ENCODE assay signal across 21 mouse cellular contexts in the genomic region with DNA sequence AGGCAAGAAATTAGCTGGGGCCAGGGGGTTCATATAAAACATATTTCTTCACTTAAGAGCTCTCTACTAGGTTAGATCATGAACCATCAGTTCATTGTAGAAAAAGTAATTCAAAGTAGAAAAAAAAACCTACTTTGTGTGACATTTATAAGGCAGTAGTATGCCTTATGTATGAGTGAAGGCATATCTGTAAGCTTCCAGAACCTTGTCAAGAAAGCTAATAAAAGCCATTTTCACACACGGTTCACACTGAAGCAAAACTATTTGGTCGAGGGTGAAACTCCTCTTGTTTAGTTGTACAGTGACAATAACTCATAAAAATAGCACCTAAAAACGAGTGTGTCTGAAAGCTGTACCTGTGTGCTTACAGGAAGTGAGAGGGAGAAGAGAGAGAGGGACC.
"Had no signal": no experiment of that assay in that cellular context is flagged by ENCODE, and none has a peak within 500 bp of the region (broad histone marks: within the 10 kb centered on the region; RNA-seq: fewer than 3 reads in every experiment).

No protein-coding gene starts in this region.

- H3K4me1 ChIP-seq: midbrain, embryonic 12.5 days; midbrain, embryonic 15.5 days; neural tube, embryonic 12.5 days; neural tube, embryonic 15.5 days had no signal

- H3K27me3 ChIP-seq: limb, embryonic 13.5 days; liver, embryonic 13.5 days; midbrain, embryonic 12.5 days; midbrain, embryonic 15.5 days; neural tube, embryonic 12.5 days; neural tube, embryonic 15.5 days had no signal

- H3K36me3 ChIP-seq: limb, embryonic 10.5 days; limb, embryonic 13.5 days; liver, embryonic 13.5 days; midbrain, embryonic 12.5 days; midbrain, embryonic 15.5 days; neural tube, embryonic 12.5 days; neural tube, embryonic 15.5 days had no signal

- H3K27ac ChIP-seq: layer of hippocampus, adult 2 months; limb, embryonic 10.5 days; limb, embryonic 13.5 days; liver, embryonic 13.5 days; macrophage; midbrain, embryonic 12.5 days; midbrain, embryonic 15.5 days; neural tube, embryonic 12.5 days; neural tube, embryonic 15.5 days had no signal

- H3K9me3 ChIP-seq: limb, embryonic 10.5 days; limb, embryonic 13.5 days; liver, embryonic 13.5 days; midbrain, embryonic 12.5 days; midbrain, embryonic 15.5 days; neural tube, embryonic 12.5 days; neural tube, embryonic 15.5 days had no signal

- H3K9ac ChIP-seq: limb, embryonic 13.5 days; liver, embryonic 13.5 days; lung, embryonic 14.5 days; midbrain, embryonic 12.5 days; midbrain, embryonic 15.5 days; neural tube, embryonic 12.5 days; neural tube, embryonic 15.5 days had no signal

- ATAC-seq: lung, postnatal 0 days; midbrain, embryonic 15.5 days had no signal

- DNase-seq: kidney, adult 11 months; kidney, adult 8-10 months; kidney, postnatal 25 days; layer of hippocampus, adult 9-11 months; liver; liver, embryonic 13.5 days; lung, embryonic 14.5 days; right cerebral cortex, adult 18-20 months; right cerebral cortex, postnatal 14 days; right cerebral cortex, postnatal 4 days; thymus, adult 18-20 months; thymus, postnatal 4 days had no signal

- H3K4me3 ChIP-seq: layer of hippocampus, adult 2 months; limb, embryonic 10.5 days; limb, embryonic 13.5 days; liver, embryonic 13.5 days; midbrain, embryonic 12.5 days; midbrain, embryonic 15.5 days; neural tube, embryonic 12.5 days; neural tube, embryonic 15.5 days had no signal

- H3K4me2 ChIP-seq: limb, embryonic 13.5 days; liver, embryonic 13.5 days; lung, embryonic 14.5 days; midbrain, embryonic 12.5 days; midbrain, embryonic 15.5 days; neural tube, embryonic 12.5 days; neural tube, embryonic 15.5 days had no signal
